11 mouse cellular contexts compared by ENCODE assay signal in genomic region chr6:48741711-48742206, GRCm38 (mm10). TPM values are rescaled to one million over a fixed set of nuclear protein-coding genes. Genes with fewer than 3 reads are reported as not detected.
DNase-seq lines count a peak whose midpoint lies in the region; ATAC-seq and TF ChIP-seq lines count a peak whose summit lies in the region.
"Had no signal": no experiment of that assay in that cellular context is flagged by ENCODE, and none has a peak within 500 bp of the region (broad histone marks: within the 10 kb centered on the region; RNA-seq: fewer than 3 reads in every experiment).

No protein-coding gene starts in this region.

- H3K27ac ChIP-seq in lung, embryonic 14.5 days (ENCODE audit: low read depth), result no peak overlapping the region
- H3K27ac ChIP-seq in hindbrain, embryonic 13.5 days, result no peak overlapping the region
- no peak overlapping the region for H3K27ac ChIP-seq in neural tube, embryonic 14.5 days (ENCODE audit: low read depth, low read length)
- H3K27ac ChIP-seq: macrophage had no signal

- no peak overlapping the region for H3K4me3 ChIP-seq in lung, embryonic 14.5 days (ENCODE audit: low read depth, low read length)
- H3K4me3 ChIP-seq in hindbrain, embryonic 13.5 days, result peak overlapping the region; percentile 55
- H3K4me3 ChIP-seq in neural tube, embryonic 14.5 days (ENCODE audit: low read depth, low read length), result no peak overlapping the region

- ATAC-seq in lung, embryonic 14.5 days (ENCODE audit: insufficient read depth), result no peak
- peak; percentile 65 for ATAC-seq in hindbrain, embryonic 13.5 days (ENCODE audit: low FRiP score)
- peak; percentile 73; the same call in 1 of the 2 replicates for ATAC-seq in neural tube, embryonic 14.5 days (ENCODE audit: low read depth)
- ATAC-seq: Patski had no signal

- TF ChIP-seq CTCF in lung, embryonic 14.5 days (IDR thresholded peaks at IDR 0.05; ENCODE audit: low read depth), result no peak

- no peaks in the 10 kb centered on the region for H3K36me3 ChIP-seq in lung, embryonic 14.5 days (ENCODE audit: insufficient read depth)
- H3K36me3 ChIP-seq in hindbrain, embryonic 13.5 days, result no peaks in the 10 kb centered on the region
- no peaks in the 10 kb centered on the region for H3K36me3 ChIP-seq in neural tube, embryonic 14.5 days (ENCODE audit: control insufficient read depth, insufficient read depth, low read length)

- WGBS in lung, embryonic 14.5 days, result 16% methylated on average over 9 of the region's 9 CpGs
- WGBS in hindbrain, embryonic 13.5 days, result 23% methylated on average over 9 of the region's 9 CpGs
- 27% methylated on average over 9 of the region's 9 CpGs for WGBS in neural tube, embryonic 14.5 days

- H3K9ac ChIP-seq in lung, embryonic 14.5 days, result no peak overlapping the region
- peak overlapping the region; percentile 79; the same call in 1 of the 2 replicates for H3K9ac ChIP-seq in hindbrain, embryonic 13.5 days
- H3K9ac ChIP-seq in neural tube, embryonic 14.5 days (replicated peaks; ENCODE audit: low read depth, low read length), result no peak overlapping the region

- H3K27me3 ChIP-seq in lung, embryonic 14.5 days (ENCODE audit: insufficient read depth, low read length), result peaks cover 15% of the 10 kb centered on the region
- H3K27me3 ChIP-seq in hindbrain, embryonic 13.5 days, result peaks cover 58% of the 10 kb centered on the region
- peaks cover 10% of the 10 kb centered on the region for H3K27me3 ChIP-seq in neural tube, embryonic 14.5 days (ENCODE audit: control insufficient read depth, insufficient read depth, low read length)

- H3K4me2 ChIP-seq in lung, embryonic 14.5 days, result peak overlapping the region; percentile 85
- H3K4me2 ChIP-seq in hindbrain, embryonic 13.5 days, result peak overlapping the region; percentile 86
- H3K4me2 ChIP-seq in neural tube, embryonic 14.5 days (ENCODE audit: low read depth, low read length), result peak overlapping the region; percentile 66; the same call in 1 of the 2 replicates

- DNase-seq in lung, embryonic 14.5 days, result no peak
- DNase-seq in lung, postnatal 10 days, result no peak
- DNase-seq in kidney, postnatal 10 days, result peak; percentile 39
- no peak for DNase-seq in adrenal gland, adult 8-10 months
- no peak for DNase-seq in layer of hippocampus, adult 8-10 months (ENCODE audit: low spot score in 2 of 2)
- no peak for DNase-seq in right cerebral cortex, postnatal 36 days (ENCODE audit: low spot score in 2 of 2)
- DNase-seq: gastrocnemius, postnatal 36 days had no signal

- no peaks in the 10 kb centered on the region for H3K9me3 ChIP-seq in lung, embryonic 14.5 days (ENCODE audit: low read depth, low read length)
- H3K9me3 ChIP-seq in hindbrain, embryonic 13.5 days, result no peaks in the 10 kb centered on the region
- H3K9me3 ChIP-seq in neural tube, embryonic 14.5 days (ENCODE audit: control insufficient read depth, low read length), result no peaks in the 10 kb centered on the region

- H3K4me1 ChIP-seq in lung, embryonic 14.5 days (ENCODE audit: insufficient read depth), result peaks cover 14% of the 10 kb centered on the region; the same call in 1 of the 2 replicates
- H3K4me1 ChIP-seq in hindbrain, embryonic 13.5 days (replicated peaks), result peaks cover 17% of the 10 kb centered on the region
- no peaks in the 10 kb centered on the region for H3K4me1 ChIP-seq in neural tube, embryonic 14.5 days (ENCODE audit: control insufficient read depth, insufficient read depth, low read length)

RNA-seq across cellular contexts. Expression of gene Gimap1, which starts 2.9 kb away (rescaled TPM):
- polyA plus RNA-seq in lung, embryonic 14.5 days (2014; fragmentation: Nextera tagmentation; extraction: Ambion mirVana), result 35.3 and 37.2 TPM in 2 replicates
- 5.9 and 7.3 TPM in 2 replicates for polyA plus RNA-seq in hindbrain, embryonic 13.5 days (2015; fragmentation: Nextera tagmentation; extraction: Ambion mirVana)
- polyA plus RNA-seq in neural tube, embryonic 14.5 days (2014; fragmentation: Nextera tagmentation; extraction: Ambion mirVana), result 2.8 and 4.9 TPM in 2 replicates
- total RNA-seq in adrenal gland, adult 8-10 months (2022), result 10 to 100 TPM in 3 of 4 experiments, 1 to 10 TPM in 1; 7.4 to 18.7 (median 11.0) TPM
- total RNA-seq in layer of hippocampus, adult 8-10 months (2022), result 1 to 10 TPM in 3 of 4 experiments, under 1 TPM in 1; 0.85 to 2.5 (median 1.6) TPM
- polyA plus RNA-seq: macrophage had no signal

RNA-seq across cellular contexts. Expression of gene Gimap5, which starts 4.2 kb away (rescaled TPM):
- polyA plus RNA-seq in lung, embryonic 14.5 days (2014; fragmentation: Nextera tagmentation; extraction: Ambion mirVana), result 20.7 and 21.7 TPM in 2 replicates
- polyA plus RNA-seq in hindbrain, embryonic 13.5 days (2015; fragmentation: Nextera tagmentation; extraction: Ambion mirVana), result 1.8 and 1.9 TPM in 2 replicates
- 0.84 and 1.5 TPM in 2 replicates for polyA plus RNA-seq in neural tube, embryonic 14.5 days (2014; fragmentation: Nextera tagmentation; extraction: Ambion mirVana)
- total RNA-seq in adrenal gland, adult 8-10 months (2022), result 10 to 100 TPM; 13.9 to 22.5 (median 16.9) TPM
- 1 to 10 TPM in 1 of 4 experiments, under 1 TPM in 3; 0.47 to 1.7 (median 0.74) TPM for total RNA-seq in layer of hippocampus, adult 8-10 months (2022)
- polyA plus RNA-seq: macrophage, Patski had no signal

RNA-seq across cellular contexts. Expression of gene Gimap7, which starts 23.3 kb away (rescaled TPM):
- not detected in 2 replicates for polyA plus RNA-seq in lung, embryonic 14.5 days (2014; fragmentation: Nextera tagmentation; extraction: Ambion mirVana)
- not detected in 2 replicates for polyA plus RNA-seq in hindbrain, embryonic 13.5 days (2015; fragmentation: Nextera tagmentation; extraction: Ambion mirVana)
- not detected in 2 replicates for polyA plus RNA-seq in neural tube, embryonic 14.5 days (2014; fragmentation: Nextera tagmentation; extraction: Ambion mirVana)
- total RNA-seq in adrenal gland, adult 8-10 months (2022), result under 1 TPM in 3 of 4 experiments, not detected in 1; 0.28 to 0.83 (median 0.52) TPM
- not detected for total RNA-seq in layer of hippocampus, adult 8-10 months (2022)
- total RNA-seq: gastrocnemius, postnatal 36 days had no signal
- polyA plus RNA-seq: Patski had no signal

RNA-seq across cellular contexts. Expression of gene Gm28053, which starts 23.4 kb away (rescaled TPM):
- 3.8 and 3.9 TPM in 2 replicates for polyA plus RNA-seq in lung, embryonic 14.5 days (2014; fragmentation: Nextera tagmentation; extraction: Ambion mirVana)
- 0.79 TPM in 1 of 2 replicates, not detected in the other for polyA plus RNA-seq in hindbrain, embryonic 13.5 days (2015; fragmentation: Nextera tagmentation; extraction: Ambion mirVana)
- polyA plus RNA-seq in neural tube, embryonic 14.5 days (2014; fragmentation: Nextera tagmentation; extraction: Ambion mirVana), result not detected in 2 replicates
- total RNA-seq in adrenal gland, adult 8-10 months (2022), result 1 to 10 TPM; 1.9 to 6.3 (median 3.6) TPM
- 1 to 10 TPM in 2 of 4 experiments, not detected in 2; 1.5 to 3.0 TPM for total RNA-seq in layer of hippocampus, adult 8-10 months (2022)
- total RNA-seq: gastrocnemius, postnatal 36 days had no signal
- polyA plus RNA-seq: macrophage, Patski had no signal

RNA-seq across cellular contexts. Expression of gene Gimap3, which starts 28.9 kb away (rescaled TPM):
- not detected in 2 replicates for polyA plus RNA-seq in lung, embryonic 14.5 days (2014; fragmentation: Nextera tagmentation; extraction: Ambion mirVana)
- polyA plus RNA-seq in hindbrain, embryonic 13.5 days (2015; fragmentation: Nextera tagmentation; extraction: Ambion mirVana), result not detected in 2 replicates
- not detected in 2 replicates for polyA plus RNA-seq in neural tube, embryonic 14.5 days (2014; fragmentation: Nextera tagmentation; extraction: Ambion mirVana)
- 10 to 100 TPM in 3 of 4 experiments, 1 to 10 TPM in 1; 9.6 to 18.3 (median 13.7) TPM for total RNA-seq in adrenal gland, adult 8-10 months (2022)
- not detected for total RNA-seq in layer of hippocampus, adult 8-10 months (2022)
- total RNA-seq: gastrocnemius, postnatal 36 days had no signal
- polyA plus RNA-seq: Patski had no signal
